Mouse (Mus musculus) midbrain, embryonic 11.5 days (tissue): ENCODE data around the gene Insrr. TPM values are rescaled to one million over a fixed set of nuclear protein-coding genes. Genes with fewer than 3 reads are reported as not detected.
A peak's percentile ranks its signal among the peaks of the same experiment; 100 is the strongest.

Source experiments
- ATAC-seq: fragments of 200-750 bp; cut with Nextera tagmentation; 2 replicates; pipeline ENCODE4 v1.8.0; 2017; ENCODE audit warnings: moderate TSS enrichment, moderate library complexity; ENCODE audit not compliant: low FRiP score
- DNase-seq: peaks from one replicate; pipeline ENCODE4 v3.0.0; 2015; ENCODE audit warnings: low spot score; ENCODE audit errors: missing footprints
- H3K27ac ChIP-seq: fragments of 300-500 bp; sonication (generic); 2 replicates; pipeline ENCODE4 v1.5.1; 2014; ENCODE audit warnings: low read depth, low read length
- H3K27me3 ChIP-seq: fragments of 300-500 bp; sonication (generic); 2 replicates; pipeline ENCODE4 v1.6.1; 2014; ENCODE audit warnings: mild to moderate bottlenecking, low read length, moderate library complexity, mixed read lengths; ENCODE audit not compliant: control insufficient read depth, insufficient read depth
- H3K36me3 ChIP-seq: fragments of 300-500 bp; sonication (generic); 2 replicates; pipeline ENCODE4 v1.6.1; 2014; ENCODE audit warnings: mild to moderate bottlenecking, low read length, moderate library complexity, mixed read lengths; ENCODE audit not compliant: control insufficient read depth, insufficient read depth
- H3K4me1 ChIP-seq: fragments of 300-500 bp; sonication (generic); 2 replicates; pipeline ENCODE4 v1.6.1; 2014; ENCODE audit warnings: low read length; ENCODE audit not compliant: control insufficient read depth, insufficient read depth
- H3K4me2 ChIP-seq: fragments of 300-500 bp; sonication (generic); 2 replicates; pipeline ENCODE4 v1.6.1; 2014; ENCODE audit warnings: mild to moderate bottlenecking, moderate library complexity
- H3K4me3 ChIP-seq: fragments of 300-500 bp; sonication (generic); 2 replicates; pipeline ENCODE4 v1.5.1; 2014; ENCODE audit warnings: low read depth, low read length
- H3K9ac ChIP-seq: fragments of 300-500 bp; sonication (generic); 2 replicates; pipeline ENCODE4 v1.6.1; 2014; ENCODE audit warnings: low read length
- H3K9me3 ChIP-seq: fragments of 300-500 bp; sonication (generic); 2 replicates; pipeline ENCODE4 v1.6.1; 2016; ENCODE audit warnings: low read length; ENCODE audit not compliant: control insufficient read depth
- WGBS: fragments of 180-500 bp; shearing (Covaris S2); extraction: QIAGEN DNeasy Blood & Tissue Kit; methylation state at CpG from one replicate; pipeline ENCODE4 v1.1.7; 2014; 5-methylcytosine and 5-hydroxymethylcytosine counted together
- polyA plus RNA-seq: library from polyadenylated mRNA; unstranded; fragments of >200 nt; fragmentation: Nextera tagmentation; extraction: Ambion mirVana; gene quantifications from 2 replicates; pipeline ENCODE4 v1.2.1, GENCODE M21; 2014

Gene Insrr
- polyA plus RNA-seq, 1 experiment from 2014 or later = 0.71 TPM

DNA sequence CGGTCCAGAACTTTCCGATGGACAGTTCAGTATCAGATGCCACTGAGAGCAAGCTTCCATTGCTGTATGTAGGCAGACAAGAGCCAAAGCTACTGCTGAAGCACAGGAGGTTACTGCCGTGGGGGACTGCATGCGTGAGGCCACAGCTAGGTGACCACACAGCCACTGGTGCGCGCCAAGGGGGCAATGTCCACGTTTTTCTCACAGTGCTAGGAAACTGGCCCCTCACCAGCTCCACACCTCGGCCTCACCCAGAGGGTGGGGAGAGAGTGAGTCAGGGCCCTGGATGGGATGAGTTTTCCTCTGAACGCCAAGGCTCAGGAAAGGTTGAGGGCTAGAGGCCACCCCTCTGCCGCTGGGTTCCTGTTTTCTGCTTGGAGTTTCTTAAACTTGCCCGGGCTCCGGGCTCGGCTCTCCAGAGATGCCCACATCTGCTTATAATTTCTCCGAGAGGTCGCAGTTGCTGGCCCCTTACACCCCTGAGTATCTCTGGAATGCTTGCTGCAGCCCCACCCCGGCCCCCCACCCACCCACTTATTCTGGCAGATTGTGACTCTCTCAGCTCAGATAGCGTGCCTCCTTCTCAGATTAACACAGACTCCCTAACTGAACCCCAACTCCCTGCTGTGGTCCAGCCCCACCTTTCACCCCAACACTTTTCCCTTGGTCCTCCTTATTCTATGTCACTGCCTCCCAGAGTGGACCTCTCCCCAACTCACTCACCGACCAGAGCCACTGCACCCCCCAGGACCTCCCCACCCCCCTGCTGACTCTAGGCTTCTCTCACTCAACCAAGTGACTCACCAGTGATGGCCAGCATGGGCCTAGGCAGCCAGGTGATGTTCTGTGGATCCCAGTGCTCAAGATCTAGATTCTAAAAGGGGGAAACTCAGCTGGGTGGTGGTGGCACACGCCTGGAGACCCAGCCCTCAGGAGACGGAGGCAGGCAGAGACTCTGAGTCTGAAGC lies 35.1 kb upstream of the Insrr start:
- ATAC-seq = no peak
- H3K4me1 ChIP-seq = no peaks in the 10 kb centered on the region; the same call in 1 of the 2 replicates

DNA sequence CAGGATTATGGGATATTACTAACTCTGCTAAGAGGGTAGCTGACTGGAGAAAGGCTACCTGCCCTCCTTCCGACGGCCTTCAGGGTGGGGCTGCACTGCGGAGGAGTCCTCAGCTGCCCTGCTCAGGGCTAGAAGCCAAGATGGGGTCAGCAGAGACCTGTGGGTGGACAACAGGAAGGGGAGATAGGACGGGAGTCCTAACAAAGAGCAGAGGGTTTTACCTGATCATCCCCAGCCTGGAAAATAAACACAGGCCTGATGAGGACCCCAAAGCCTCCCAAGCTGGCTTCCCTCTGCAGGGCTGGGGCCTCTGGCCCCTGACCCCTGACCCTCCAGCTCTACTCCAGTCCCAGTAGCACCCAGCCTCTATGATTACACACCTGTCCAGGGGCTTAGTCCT lies 33.5 kb upstream of the Insrr start:
- Histone ChIP-seq H3K36me3 (no peaks in the 10 kb centered on the region), H3K4me3 (no peak overlapping the region), H3K9me3 (no peaks in the 10 kb centered on the region), H3K4me1 (no peaks in the 10 kb centered on the region; the same call in 1 of the 2 replicates), H3K9ac (no peak overlapping the region), H3K27me3 (peaks cover 4% of the 10 kb centered on the region), H3K27ac (no peak overlapping the region), H3K4me2 (no peak overlapping the region)
- DNase-seq (no peak), ATAC-seq (no peak)
- 57% methylated on average over 4 of the region's 4 CpGs for WGBS

More for the DNA sequence above, 35.1 kb upstream of the Insrr start:
- no peak overlapping the region for H3K9ac ChIP-seq
- no peak for DNase-seq
- no peaks in the 10 kb centered on the region for H3K36me3 ChIP-seq
- peaks cover 5% of the 10 kb centered on the region for H3K27me3 ChIP-seq
- no peak overlapping the region for H3K4me3 ChIP-seq
- H3K4me2 ChIP-seq = no peak overlapping the region
- no peak overlapping the region for H3K27ac ChIP-seq
- no peaks in the 10 kb centered on the region for H3K9me3 ChIP-seq
- 75% methylated on average over 20 of the region's 20 CpGs for WGBS

DNA sequence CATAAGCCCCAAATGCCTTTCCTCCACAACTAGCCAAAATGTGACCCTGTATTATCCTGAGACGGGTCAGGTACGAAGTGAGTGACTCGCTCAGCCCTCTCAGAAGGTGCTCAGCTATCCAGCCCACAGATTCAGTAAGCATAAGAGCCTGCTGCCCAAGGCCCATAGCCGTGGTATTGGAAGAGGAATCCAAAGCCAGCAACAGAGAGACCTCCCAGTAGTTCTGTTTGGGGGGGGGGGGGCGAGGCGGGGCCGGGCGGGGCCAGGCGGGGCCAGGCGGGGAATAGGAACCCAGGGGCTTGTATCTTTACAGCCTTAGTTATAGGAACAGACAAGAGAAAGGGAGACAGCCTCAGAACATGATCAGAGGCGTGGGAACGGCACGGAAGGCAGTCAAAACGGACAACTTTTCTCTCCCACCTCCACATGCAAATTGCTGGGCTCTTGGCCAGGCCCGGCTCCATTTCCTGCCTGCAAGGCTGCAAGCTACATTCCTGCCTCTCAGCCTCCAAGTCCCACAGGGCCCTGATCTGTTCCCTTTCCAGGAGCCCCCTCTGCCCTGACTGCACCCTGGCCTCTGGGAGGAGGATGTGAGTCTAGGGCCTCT lies 33.0 kb upstream of the Insrr start:
- H3K27ac ChIP-seq = no peak overlapping the region
- H3K4me2 ChIP-seq = no peak overlapping the region

DNA sequence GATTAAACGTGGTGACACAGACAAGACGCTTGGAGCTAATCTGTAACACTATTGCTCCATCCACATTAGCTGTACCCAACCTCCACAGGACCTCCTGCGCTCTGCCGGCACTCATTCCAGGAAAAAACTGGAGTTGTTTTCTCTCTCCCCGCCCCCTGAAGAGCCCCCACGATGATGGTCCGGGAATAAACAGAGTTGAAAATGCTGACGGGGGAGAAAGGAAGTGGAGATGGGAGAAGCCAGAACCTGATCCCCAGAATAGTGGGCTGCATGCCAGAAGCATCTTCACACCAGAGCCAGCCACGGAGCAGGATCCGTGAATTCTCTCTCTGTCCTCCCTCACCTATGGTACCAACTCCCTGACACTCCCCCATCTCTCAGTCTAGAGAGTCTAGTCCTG lies 32.2 kb upstream of the Insrr start:
- H3K4me1 ChIP-seq = no peaks in the 10 kb centered on the region; the same call in 1 of the 2 replicates
- 42% methylated on average over 10 of the region's 10 CpGs for WGBS
- peaks cover 14% of the 10 kb centered on the region for H3K27me3 ChIP-seq
- H3K27ac ChIP-seq = no peak overlapping the region
- DNase-seq (no peak), ATAC-seq (no peak)
- no peaks in the 10 kb centered on the region for H3K36me3 ChIP-seq
- no peaks in the 10 kb centered on the region for H3K9me3 ChIP-seq
- H3K9ac ChIP-seq = no peak overlapping the region
- H3K4me3 ChIP-seq = no peak overlapping the region
- no peak overlapping the region for H3K4me2 ChIP-seq

More for the DNA sequence above, 33.0 kb upstream of the Insrr start:
- ATAC-seq = no peak
- no peak for DNase-seq
- H3K4me1 ChIP-seq = no peaks in the 10 kb centered on the region; the same call in 1 of the 2 replicates
- no peaks in the 10 kb centered on the region for H3K36me3 ChIP-seq
- no peaks in the 10 kb centered on the region for H3K9me3 ChIP-seq
- H3K27me3 ChIP-seq = peaks cover 10% of the 10 kb centered on the region
- H3K9ac ChIP-seq = no peak overlapping the region
- 28% methylated on average over 15 of the region's 15 CpGs for WGBS
- no peak overlapping the region for H3K4me3 ChIP-seq

DNA sequence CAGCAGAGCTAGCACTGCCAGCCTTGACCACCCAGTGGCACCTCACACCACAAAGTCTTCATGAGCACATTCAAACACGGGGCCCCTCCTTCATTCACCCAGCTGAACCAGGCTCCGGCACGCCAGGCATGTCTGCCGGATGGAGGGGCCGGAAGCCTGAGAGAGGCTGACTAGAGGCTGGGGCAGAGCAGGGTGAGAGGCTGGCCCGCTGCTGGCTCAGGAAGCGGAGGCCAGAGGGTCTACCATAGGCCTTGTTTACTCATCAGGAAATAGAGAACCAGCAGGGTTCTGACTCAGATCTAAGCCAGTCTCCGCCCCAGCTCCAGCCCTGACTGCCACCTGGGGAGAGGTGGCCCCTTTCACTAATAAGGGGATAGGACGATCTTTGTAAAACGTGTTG lies 31.7 kb upstream of the Insrr start:
- H3K27ac ChIP-seq = no peak overlapping the region
- no peaks in the 10 kb centered on the region for H3K36me3 ChIP-seq

DNA sequence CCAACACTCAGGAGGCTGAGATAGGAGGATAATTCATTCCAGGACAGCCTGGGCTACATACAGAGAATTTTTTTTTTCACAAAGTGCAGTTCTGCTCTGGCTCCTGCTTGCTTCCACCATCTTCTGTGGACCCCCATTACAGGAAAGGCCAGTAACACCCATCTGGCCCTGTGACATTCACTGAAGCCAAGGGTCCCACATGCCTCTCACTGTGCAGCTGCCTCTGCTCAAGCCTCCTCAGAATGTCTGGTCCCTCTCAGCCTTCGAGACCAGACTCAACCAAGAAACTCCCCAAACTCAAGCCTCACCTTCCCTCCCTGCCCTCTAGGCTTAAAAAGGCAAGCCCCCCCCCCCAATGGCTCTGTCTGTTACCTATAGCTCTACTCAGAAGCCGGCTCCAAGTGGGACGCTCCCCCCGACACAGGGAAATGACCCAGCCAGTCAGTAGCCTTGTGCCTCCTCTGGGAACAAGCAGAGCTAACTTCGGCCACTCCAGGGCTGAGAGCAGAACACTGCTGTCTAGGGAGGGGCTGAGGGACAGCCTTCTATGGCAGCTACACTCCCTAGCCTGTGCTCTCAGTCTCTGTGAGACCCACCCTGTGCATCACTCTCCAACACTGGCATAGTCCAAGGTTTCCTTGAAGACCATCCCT lies 31.0 kb upstream of the Insrr start:
- ATAC-seq = no peak
- no peaks in the 10 kb centered on the region; the same call in 1 of the 2 replicates for H3K4me1 ChIP-seq
- no peak overlapping the region for H3K9ac ChIP-seq
- no peak for DNase-seq
- no peak overlapping the region for H3K27ac ChIP-seq
- H3K4me2 ChIP-seq = no peak overlapping the region
- no peaks in the 10 kb centered on the region for H3K9me3 ChIP-seq
- WGBS = 76% methylated on average over 5 of the region's 5 CpGs
- H3K27me3 ChIP-seq = peaks cover 14% of the 10 kb centered on the region
- no peaks in the 10 kb centered on the region for H3K36me3 ChIP-seq
- H3K4me3 ChIP-seq = no peak overlapping the region

More for the DNA sequence above, 31.7 kb upstream of the Insrr start:
- DNase-seq = no peak
- WGBS = 14% methylated on average over 10 of the region's 10 CpGs
- Histone ChIP-seq H3K9me3 (no peaks in the 10 kb centered on the region), H3K4me2 (no peak overlapping the region), H3K9ac (peak overlapping the region; percentile 40; the same call in 1 of the 2 replicates), H3K4me1 (no peaks in the 10 kb centered on the region; the same call in 1 of the 2 replicates), H3K27me3 (peaks cover 14% of the 10 kb centered on the region), H3K4me3 (no peak overlapping the region)
- ATAC-seq = no peak

DNA sequence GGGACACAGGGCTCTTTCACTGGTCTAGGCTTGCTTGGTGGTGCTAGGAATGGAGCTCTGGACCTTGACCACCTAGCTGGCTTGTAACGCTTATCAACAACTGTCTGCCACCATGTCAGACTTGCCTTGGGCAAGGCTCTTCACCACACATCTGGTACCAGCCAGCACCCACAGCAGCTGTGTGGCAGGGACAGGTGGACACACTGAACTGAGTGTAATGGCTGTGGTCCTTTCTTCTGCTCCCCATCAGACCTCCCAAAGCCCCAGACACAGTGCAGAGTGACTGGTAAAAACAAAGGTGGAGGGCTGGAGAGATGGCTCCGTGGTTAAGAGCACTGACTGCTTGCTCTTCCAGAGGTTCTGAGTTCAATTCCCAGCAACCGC lies 30.5 kb upstream of the Insrr start:
- no peak for ATAC-seq
- no peak overlapping the region for H3K4me2 ChIP-seq
- peaks cover 14% of the 10 kb centered on the region for H3K27me3 ChIP-seq
- no peaks in the 10 kb centered on the region; the same call in 1 of the 2 replicates for H3K4me1 ChIP-seq
- no peaks in the 10 kb centered on the region for H3K36me3 ChIP-seq
- no peak overlapping the region for H3K4me3 ChIP-seq
- H3K27ac ChIP-seq = no peak overlapping the region
- H3K9me3 ChIP-seq = no peaks in the 10 kb centered on the region
- WGBS = 78% methylated on average over 3 of the region's 3 CpGs
- no peak overlapping the region for H3K9ac ChIP-seq
- DNase-seq = no peak

DNA sequence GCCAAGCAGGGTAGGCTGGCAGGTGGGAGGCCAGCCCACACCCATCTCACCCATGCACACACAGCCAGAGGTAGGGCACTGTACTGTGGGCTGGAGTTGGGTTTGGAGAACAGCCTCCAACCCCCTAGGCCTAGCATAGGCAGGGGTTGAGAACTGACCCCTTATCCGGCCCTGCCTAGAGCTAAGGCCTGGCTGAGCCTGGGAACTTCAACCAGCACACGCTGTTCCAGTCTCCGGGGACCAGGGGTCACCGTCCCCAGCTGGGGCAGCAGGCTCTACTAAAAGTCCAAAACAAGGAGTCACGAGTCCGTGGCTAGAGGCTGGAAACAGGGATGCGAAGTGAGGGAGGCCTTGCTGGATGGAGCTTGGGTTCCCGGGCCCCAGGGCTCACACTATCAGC lies 29.0 kb upstream of the Insrr start:
- H3K4me2 ChIP-seq = no peak overlapping the region

More for the DNA sequence above, 29.0 kb upstream of the Insrr start:
- 57% methylated on average over 8 of the region's 8 CpGs for WGBS
- H3K9ac ChIP-seq = no peak overlapping the region
- H3K4me3 ChIP-seq = no peak overlapping the region
- H3K9me3 ChIP-seq = no peaks in the 10 kb centered on the region
- no peaks in the 10 kb centered on the region; the same call in 1 of the 2 replicates for H3K4me1 ChIP-seq
- H3K36me3 ChIP-seq = no peaks in the 10 kb centered on the region
- no peak overlapping the region for H3K27ac ChIP-seq
- ATAC-seq (no peak), DNase-seq (no peak)
- H3K27me3 ChIP-seq = peaks cover 14% of the 10 kb centered on the region
